ENCODE assay signal across 21 mouse cellular contexts in the genomic region with DNA sequence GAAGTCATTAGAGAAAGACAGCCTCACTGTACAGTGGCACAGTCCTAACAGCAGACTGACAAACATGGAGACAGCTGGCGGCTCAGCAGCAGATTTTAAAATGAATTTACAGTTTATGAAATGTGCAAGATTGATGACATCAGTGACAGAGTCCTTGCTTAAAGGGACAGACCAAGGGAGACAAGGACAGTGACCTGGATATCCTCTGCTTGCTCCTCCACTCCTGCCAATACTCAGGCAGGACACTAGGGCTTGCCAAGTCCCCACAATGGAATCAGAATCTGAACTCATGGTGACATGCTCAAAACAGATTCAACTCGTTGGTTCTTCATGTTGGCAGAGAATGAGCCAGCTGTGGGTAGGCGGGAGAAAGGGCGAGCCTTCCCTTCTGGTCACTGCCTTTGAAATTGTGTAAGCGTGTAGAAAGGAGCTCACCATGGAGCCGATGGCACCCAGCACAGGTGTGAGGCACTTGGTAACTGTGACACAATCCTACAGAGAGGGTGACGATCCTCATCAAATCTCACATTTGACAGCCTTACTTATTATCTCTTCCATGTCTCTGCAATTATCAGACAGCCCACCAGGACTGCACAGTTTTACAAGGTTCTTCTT.
DNase-seq lines count a peak whose midpoint lies in the region; ATAC-seq and TF ChIP-seq lines count a peak whose summit lies in the region.
"Had no signal": no experiment of that assay in that cellular context is flagged by ENCODE, and none has a peak within 500 bp of the region (broad histone marks: within the 10 kb centered on the region; RNA-seq: fewer than 3 reads in every experiment).

No protein-coding gene starts in this region.

- H3K27me3 ChIP-seq in forebrain, postnatal 0 days (ENCODE audit: insufficient read depth, low read length) = no peaks in the 10 kb centered on the region
- H3K27me3 ChIP-seq in forebrain, embryonic 11.5 days (ENCODE audit: control insufficient read depth, insufficient read depth, low read length) = no peaks in the 10 kb centered on the region
- H3K27me3 ChIP-seq in thymus, adult 2 months (ENCODE audit: control insufficient read depth, insufficient read depth, low read length) = no peaks in the 10 kb centered on the region
- H3K27me3 ChIP-seq: forebrain, embryonic 12.5 days; neural tube, embryonic 13.5 days had no signal

- TF ChIP-seq POLR2A in thymus, adult 2 months (IDR thresholded peaks at IDR 0.05; ENCODE audit: control insufficient read depth, extremely low read depth, insufficient read depth, low read length, poor library complexity) = no peak

- no peaks in the 10 kb centered on the region for H3K9me3 ChIP-seq in forebrain, postnatal 0 days (ENCODE audit: low read length)
- H3K9me3 ChIP-seq in forebrain, embryonic 11.5 days (ENCODE audit: control insufficient read depth, low read length) = no peaks in the 10 kb centered on the region
- H3K9me3 ChIP-seq: forebrain, embryonic 12.5 days; midbrain, embryonic 10.5 days; neural tube, embryonic 13.5 days had no signal

- TF ChIP-seq CTCF in forebrain, postnatal 0 days (IDR thresholded peaks at IDR 0.05; ENCODE audit: low read depth) = no peak
- TF ChIP-seq CTCF in layer of hippocampus, adult 2 months (conservative IDR thresholded peaks at IDR 0.05) = no peak
- no peak for TF ChIP-seq CTCF in thymus, adult 2 months (IDR thresholded peaks at IDR 0.05; ENCODE audit: borderline replicate concordance, control insufficient read depth, extremely low read depth, insufficient read depth, low read length, poor library complexity)

- peak; percentile 27; the same call in 1 of the 2 replicates for ATAC-seq in forebrain, postnatal 0 days
- ATAC-seq in forebrain, embryonic 11.5 days (replicated peaks; ENCODE audit: low FRiP score) = no peak
- ATAC-seq: activated CD4-positive, CD25-positive, alpha-beta regulatory T cell, adult 4 months; inflammation-experienced regulatory T-cells, adult 6 months; Patski had no signal

- no peaks in the 10 kb centered on the region for H3K36me3 ChIP-seq in forebrain, postnatal 0 days (ENCODE audit: insufficient read depth)
- no peaks in the 10 kb centered on the region for H3K36me3 ChIP-seq in forebrain, embryonic 11.5 days (ENCODE audit: control insufficient read depth, insufficient read depth, low read length)
- H3K36me3 ChIP-seq in thymus, adult 2 months (ENCODE audit: control insufficient read depth, insufficient read depth, low read length) = no peaks in the 10 kb centered on the region
- H3K36me3 ChIP-seq: forebrain, embryonic 12.5 days; heart, embryonic 10.5 days; midbrain, embryonic 10.5 days; neural tube, embryonic 13.5 days had no signal

- WGBS in forebrain, postnatal 0 days = 69% methylated on average over 7 of the region's 7 CpGs
- WGBS in forebrain, embryonic 11.5 days = 85% methylated on average over 7 of the region's 7 CpGs
- 92% methylated on average over 7 of the region's 7 CpGs for WGBS in thymus, adult 2 months

- DNase-seq in forebrain, postnatal 0 days = no peak
- no peak for DNase-seq in forebrain, embryonic 11.5 days (ENCODE audit: low spot score)
- DNase-seq in layer of hippocampus, adult 2 months (ENCODE audit: low spot score in 2 of 2) = peak in 1 of 2 experiments; percentile 20
- no peak for DNase-seq in layer of hippocampus, postnatal 25 days (ENCODE audit: extremely low spot score in 1 of 2, low spot score in 1 of 2)
- peak; percentile 35 for DNase-seq in adrenal gland, postnatal 14 days
- DNase-seq in cerebellum, postnatal 14 days = peak; percentile 43 to 58
- no peak for DNase-seq in thymus, adult 2 months
- DNase-seq in heart, adult 8-10 months (ENCODE audit: low spot score) = no peak
- DNase-seq: gastrocnemius, postnatal 14 days; lung, adult 18-20 months; lung, postnatal 36 days; right cerebral cortex, postnatal 25 days; thymus, postnatal 25 days had no signal

- H3K27ac ChIP-seq in forebrain, postnatal 0 days (ENCODE audit: low read depth, low read length) = no peak overlapping the region
- H3K27ac ChIP-seq in forebrain, embryonic 11.5 days (ENCODE audit: low read depth, low read length) = no peak overlapping the region
- 0 out of 2 replicates have a peak overlapping the region, but pooled peaks have one; percentile 36 for H3K27ac ChIP-seq in layer of hippocampus, adult 2 months
- no peak overlapping the region for H3K27ac ChIP-seq in thymus, adult 2 months (ENCODE audit: control insufficient read depth, insufficient read depth, low read length)
- H3K27ac ChIP-seq: forebrain, embryonic 12.5 days; heart, embryonic 10.5 days; kidney, postnatal 0 days; midbrain, embryonic 10.5 days; neural tube, embryonic 13.5 days had no signal

- H3K9ac ChIP-seq in forebrain, postnatal 0 days = no peak overlapping the region
- H3K9ac ChIP-seq in forebrain, embryonic 11.5 days (ENCODE audit: low read length) = no peak overlapping the region
- H3K9ac ChIP-seq: forebrain, embryonic 12.5 days; neural tube, embryonic 13.5 days had no signal

- no peaks in the 10 kb centered on the region for H3K4me1 ChIP-seq in forebrain, postnatal 0 days (ENCODE audit: insufficient read depth)
- no peaks in the 10 kb centered on the region for H3K4me1 ChIP-seq in forebrain, embryonic 11.5 days (replicated peaks; ENCODE audit: control insufficient read depth, insufficient read depth, low read length)
- H3K4me1 ChIP-seq in thymus, adult 2 months (replicated peaks; ENCODE audit: control insufficient read depth, insufficient read depth, low read length) = no peaks in the 10 kb centered on the region
- H3K4me1 ChIP-seq: forebrain, embryonic 12.5 days; heart, embryonic 10.5 days; midbrain, embryonic 10.5 days; neural tube, embryonic 13.5 days had no signal

- no peak overlapping the region for H3K4me2 ChIP-seq in forebrain, postnatal 0 days (ENCODE audit: low read depth)
- H3K4me2 ChIP-seq in forebrain, embryonic 11.5 days (ENCODE audit: low read depth, low read length, severe bottlenecking) = no peak overlapping the region
- H3K4me2 ChIP-seq: forebrain, embryonic 12.5 days; neural tube, embryonic 13.5 days had no signal

- no peak overlapping the region for H3K4me3 ChIP-seq in forebrain, postnatal 0 days (ENCODE audit: low read depth, low read length)
- H3K4me3 ChIP-seq in forebrain, embryonic 11.5 days (ENCODE audit: low read depth, low read length) = no peak overlapping the region
- no peak overlapping the region for H3K4me3 ChIP-seq in layer of hippocampus, adult 2 months
- no peak overlapping the region for H3K4me3 ChIP-seq in thymus, adult 2 months (ENCODE audit: control insufficient read depth, insufficient read depth, low read length)
- H3K4me3 ChIP-seq: forebrain, embryonic 12.5 days; heart, embryonic 10.5 days; midbrain, embryonic 10.5 days; neural tube, embryonic 13.5 days had no signal

Comparison
In these comparisons a context has a peak if more than half of its experiments do, and no peak if none do; other contexts are left out.
1. DNase-seq: peak in adrenal gland, postnatal 14 days (single experiment) and cerebellum, postnatal 14 days (2 of 2); none in forebrain, postnatal 0 days (single experiment), forebrain, embryonic 11.5 days (single experiment), layer of hippocampus, postnatal 25 days (0 of 2), thymus, adult 2 months (single experiment) and heart, adult 8-10 months (single experiment).